Mouse (Mus musculus) small intestine, adult 2 months (tissue): ENCODE measurements at regions not wholly inside any gene's neighbourhood (a gene's known extent, or its start where the extent isn't known, plus 50 kb on each side); places are given as distances from the start of the nearest gene placed in this dataset.

Experiments
- H3K27ac ChIP-seq: fragments of 200-500 bp; 2 replicates; pipeline ENCODE4 v1.5.1; 2012; ENCODE audit warnings: low read depth, low read length, control low read depth, inconsistent platforms; ENCODE audit not compliant: insufficient read depth
- H3K27me3 ChIP-seq: fragments of 200-500 bp; 2 replicates; pipeline ENCODE4 v1.6.1; 2012; ENCODE audit warnings: mild to moderate bottlenecking, moderate library complexity, low read length, inconsistent platforms; ENCODE audit not compliant: control insufficient read depth, insufficient read depth
- H3K36me3 ChIP-seq: fragments of 200-500 bp; 2 replicates; pipeline ENCODE4 v1.6.1; 2012; ENCODE audit warnings: mild to moderate bottlenecking, low read length, control low read depth, inconsistent platforms; ENCODE audit not compliant: control insufficient read depth, insufficient read depth
- H3K4me1 ChIP-seq: fragments of 200-500 bp; 2 replicates; pipeline ENCODE4 v1.6.1; 2012; ENCODE audit warnings: low read length, inconsistent platforms, mixed read lengths; ENCODE audit not compliant: control insufficient read depth, insufficient read depth, insufficient read length
- H3K4me3 ChIP-seq: fragments of 200-500 bp; 2 replicates; pipeline ENCODE4 v1.5.1; 2012; ENCODE audit warnings: low read depth, mild to moderate bottlenecking, control low read depth, inconsistent platforms, low read length, moderate library complexity
- CTCF ChIP-seq: fragments of 200-500 bp; IDR thresholded peaks from 2 replicates; pipeline ENCODE4 v1.5.1; 2012; ENCODE audit warnings: low read depth, mild to moderate bottlenecking, control low read depth, inconsistent platforms, low read length, moderate library complexity, mixed read lengths; ENCODE audit not compliant: insufficient replicate concordance, insufficient read length; ENCODE audit errors: extremely low read depth
- POLR2A ChIP-seq: fragments of 200-500 bp; IDR thresholded peaks from 2 replicates; pipeline ENCODE4 v1.6.1; 2012; ENCODE audit warnings: low read depth, mild to moderate bottlenecking, control low read depth, inconsistent platforms, low read length, moderate library complexity
- WGBS: fragments of 180-500 bp; shearing (Covaris S2); methylation state at CpG from one replicate; pipeline ENCODE4 v1.1.7; 2018; 5-methylcytosine and 5-hydroxymethylcytosine counted together

GRCm38 (mm10) chr4:4380024-4380590, 302.8 kb upstream of the Sdr16c6 start:
- no peak overlapping the region for H3K27ac ChIP-seq
- H3K27me3 ChIP-seq, result no peaks in the 10 kb centered on the region
- WGBS, result 88% methylated on average over 3 of the region's 3 CpGs
- no peaks in the 10 kb centered on the region for H3K36me3 ChIP-seq
- H3K4me3 ChIP-seq, result no peak overlapping the region
- no peaks in the 10 kb centered on the region for H3K4me1 ChIP-seq
- no peak for TF ChIP-seq POLR2A
- TF ChIP-seq CTCF, result no peak

GRCm38 (mm10) chr4:4335216-4335615, 257.9 kb upstream of the Sdr16c6 start:
- 60% methylated on average over 2 of the region's 2 CpGs for WGBS
- Histone ChIP-seq H3K4me3 (no peak overlapping the region), H3K27ac (no peak overlapping the region), H3K36me3 (no peaks in the 10 kb centered on the region), H3K4me1 (no peaks in the 10 kb centered on the region), H3K27me3 (no peaks in the 10 kb centered on the region)
- TF ChIP-seq POLR2A, result no peak

- no peak for TF ChIP-seq POLR2A
- no peak for TF ChIP-seq CTCF
Measured at GRCm38 (mm10) chr4:4333472-4334123, 256.3 kb upstream of the Sdr16c6 start.

GRCm38 (mm10) chr4:4331105-4331504, 253.8 kb upstream of the Sdr16c6 start:
- no peaks in the 10 kb centered on the region for H3K4me1 ChIP-seq
- TF ChIP-seq CTCF, result no peak
- TF ChIP-seq POLR2A, result no peak
- no peaks in the 10 kb centered on the region for H3K36me3 ChIP-seq
- no peaks in the 10 kb centered on the region for H3K27me3 ChIP-seq
- H3K4me3 ChIP-seq, result no peak overlapping the region
- H3K27ac ChIP-seq, result no peak overlapping the region
- 83% methylated on average over 1 of the region's 1 CpGs for WGBS

More at GRCm38 (mm10) chr4:4333472-4334123, 256.3 kb upstream of the Sdr16c6 start:
- 50% methylated on average over 4 of the region's 4 CpGs for WGBS
- Histone ChIP-seq H3K4me1 (no peaks in the 10 kb centered on the region), H3K27ac (no peak overlapping the region), H3K4me3 (no peak overlapping the region), H3K36me3 (no peaks in the 10 kb centered on the region), H3K27me3 (no peaks in the 10 kb centered on the region)

GRCm38 (mm10) chr4:4315651-4316411, 238.5 kb upstream of the Sdr16c6 start:
- no peak for TF ChIP-seq POLR2A
- TF ChIP-seq CTCF, result no peak
- H3K4me1 ChIP-seq, result no peaks in the 10 kb centered on the region
- no peak overlapping the region for H3K27ac ChIP-seq
- H3K36me3 ChIP-seq, result no peaks in the 10 kb centered on the region
- WGBS, result 60% methylated on average over 3 of the region's 3 CpGs
- H3K27me3 ChIP-seq, result no peaks in the 10 kb centered on the region
- H3K4me3 ChIP-seq, result no peak overlapping the region

GRCm38 (mm10) chr4:4311496-4311895, 234.2 kb upstream of the Sdr16c6 start:
- TF ChIP-seq POLR2A, result no peak
- no peak for TF ChIP-seq CTCF
- Histone ChIP-seq H3K4me1 (no peaks in the 10 kb centered on the region), H3K27me3 (no peaks in the 10 kb centered on the region), H3K36me3 (no peaks in the 10 kb centered on the region), H3K27ac (no peak overlapping the region), H3K4me3 (no peak overlapping the region)

GRCm38 (mm10) chr4:4306922-4307321, 229.6 kb upstream of the Sdr16c6 start:
- 35% methylated on average over 3 of the region's 3 CpGs for WGBS
- no peaks in the 10 kb centered on the region for H3K36me3 ChIP-seq
- no peak overlapping the region for H3K4me3 ChIP-seq
- no peak overlapping the region for H3K27ac ChIP-seq
- H3K4me1 ChIP-seq, result no peaks in the 10 kb centered on the region
- TF ChIP-seq POLR2A, result no peak
- no peak for TF ChIP-seq CTCF
- H3K27me3 ChIP-seq, result no peaks in the 10 kb centered on the region
